Mouse (Mus musculus) stomach, postnatal 0 days (tissue): ENCODE data around the gene Bahcc1.

Experiments
- CTCF ChIP-seq: IDR thresholded peaks from 2 replicates; pipeline ENCODE4 v1.5.1; 2016; ENCODE audit warnings: antibody characterized with exemption, low read depth, mild to moderate bottlenecking, moderate library complexity
- EP300 ChIP-seq: optimal IDR thresholded peaks from 2 replicates; pipeline ENCODE3; 2016; ENCODE audit warnings: antibody characterized with exemption

DNA sequence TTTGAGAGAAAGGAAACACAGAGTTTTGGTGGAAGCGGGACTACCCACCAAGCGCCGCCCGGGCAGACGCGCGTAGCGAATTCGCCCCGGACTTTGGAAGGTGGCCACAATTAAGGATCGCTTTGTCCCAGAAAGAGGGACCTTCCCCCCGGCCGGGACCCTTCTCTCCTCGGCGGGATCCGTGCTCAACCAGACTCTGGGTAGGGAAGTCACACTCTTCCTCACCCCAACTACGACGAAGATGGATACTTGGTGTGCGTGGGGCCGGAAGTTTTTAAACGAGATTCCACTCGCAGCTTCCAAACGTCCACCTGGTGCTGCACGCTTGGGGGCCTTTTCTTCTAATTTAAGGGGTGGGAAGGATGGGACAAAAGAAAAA is 44.7 kb upstream of the Bahcc1 start:
- TF ChIP-seq CTCF (no peak), EP300 (no peak)
